Mouse (Mus musculus) gastrocnemius, postnatal 4 days (tissue): Measurements from ENCODE around the gene Bpnt1. TPM values are rescaled to one million over a fixed set of nuclear protein-coding genes. Genes with fewer than 3 reads are reported as not detected.

Experiments used
- DNase-seq, 2 experiments: peaks; one replicate each; pipeline ENCODE4 v3.0.0; 2021 to 2022; ENCODE audit warnings: low spot score in 2 of 2, mixed read lengths in 2 of 2
- microRNA-seq: library from miRNA; unstranded; fragments of <30 nt; microRNA quantifications from one replicate; pipeline ENCODE4 v1.2.0, GENCODE M21; 2021
- total RNA-seq, 2 experiments: library from RNA; stranded (reverse); gene quantifications; 2 replicates each; pipeline ENCODE4 v1.2.3; 2021

Bpnt1 gene
- total RNA-seq, 2 experiments from 2014 or later: 20.9 to 25.6 TPM

- no peak for DNase-seq
These were observed 44.4 kb downstream of the Bpnt1 start for GRCm38 (mm10) chr1:185376390-185376789.

DNA sequence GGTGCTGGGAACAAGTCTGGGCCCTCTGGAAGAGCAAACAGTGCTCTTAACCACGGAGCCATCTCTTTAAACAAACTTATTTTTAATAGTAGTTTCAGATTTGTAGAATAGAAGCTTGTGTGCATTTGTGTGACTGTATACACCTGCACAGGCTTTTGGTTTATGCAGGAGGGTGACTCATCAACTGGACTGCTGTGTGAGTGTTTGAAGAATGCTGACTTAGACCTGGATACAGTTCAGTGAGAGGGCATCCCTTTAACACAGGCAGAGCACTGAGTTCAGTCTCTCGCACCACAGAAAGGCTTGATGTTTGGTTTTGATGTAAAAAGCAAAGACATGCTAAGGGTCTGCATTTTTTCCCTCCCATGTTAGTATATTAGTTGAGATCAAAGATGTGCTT lies 45.5 kb downstream of the Bpnt1 start:
- no peak for DNase-seq

GRCm38 (mm10) chr1:185401615-185402014 lies 69.7 kb downstream of the Bpnt1 start:
- no peak for DNase-seq

- DNase-seq: no peak
These were observed 72.1 kb downstream of the Bpnt1 start for GRCm38 (mm10) chr1:185404021-185404420.

DNA sequence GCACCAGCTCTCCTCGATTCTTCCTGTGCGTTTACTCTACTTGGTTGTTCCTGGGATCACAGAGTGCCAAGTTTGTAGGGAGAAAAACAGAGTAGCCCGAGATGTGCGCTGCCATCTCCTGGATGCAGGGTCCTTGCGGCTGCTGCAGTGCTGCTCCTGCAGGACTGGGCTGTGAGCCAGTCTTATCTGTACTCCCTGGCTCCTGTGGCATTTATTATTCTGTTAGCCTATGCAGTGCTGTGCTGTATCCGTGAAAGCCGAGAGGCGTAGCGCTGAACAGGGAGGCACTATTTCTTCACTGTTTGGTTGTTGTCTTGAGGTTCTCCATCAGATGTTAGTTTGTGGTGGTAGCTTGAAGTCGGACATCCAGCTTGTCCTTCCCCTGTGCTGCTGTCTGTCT lies 74.0 kb downstream of the Bpnt1 start:
- no peak for DNase-seq

Small RNA genes lying within 50 kb of the gene (microRNA-seq; reads per million reads assigned to microRNA genes)
- gene Mir194-1 (not detected), gene Mir215 (1.1 reads per million)

Other genes starting within 250 kb of the Bpnt1 start
- gene Rab3gap2, start 128.0 kb upstream of the Bpnt1 start, total RNA-seq: 10 to 100 TPM; 29.3 to 30.3 TPM
- gene Iars2, start 2.8 kb upstream of the Bpnt1 start, total RNA-seq: 10 to 100 TPM; 49.3 to 52.6 TPM
- 100 to 1,000 TPM; 104 to 109 TPM for gene Eprs, start 30.9 kb downstream of the Bpnt1 start, total RNA-seq
- gene Slc30a10, start 122.7 kb downstream of the Bpnt1 start, total RNA-seq: under 1 TPM; 0.10 to 0.41 TPM